Mouse (Mus musculus) lung, postnatal 0 days (tissue): ENCODE measurements around the gene Acnat1.

ENCODE experiments used
- CTCF ChIP-seq: IDR thresholded peaks from 2 replicates; pipeline ENCODE4 v1.5.1; 2016; ENCODE audit warnings: antibody characterized with exemption, mild to moderate bottlenecking
- EP300 ChIP-seq: IDR thresholded peaks from 2 replicates; pipeline ENCODE4 v1.6.1; 2016; ENCODE audit warnings: antibody characterized with exemption, mild to moderate bottlenecking, control low read depth

DNA sequence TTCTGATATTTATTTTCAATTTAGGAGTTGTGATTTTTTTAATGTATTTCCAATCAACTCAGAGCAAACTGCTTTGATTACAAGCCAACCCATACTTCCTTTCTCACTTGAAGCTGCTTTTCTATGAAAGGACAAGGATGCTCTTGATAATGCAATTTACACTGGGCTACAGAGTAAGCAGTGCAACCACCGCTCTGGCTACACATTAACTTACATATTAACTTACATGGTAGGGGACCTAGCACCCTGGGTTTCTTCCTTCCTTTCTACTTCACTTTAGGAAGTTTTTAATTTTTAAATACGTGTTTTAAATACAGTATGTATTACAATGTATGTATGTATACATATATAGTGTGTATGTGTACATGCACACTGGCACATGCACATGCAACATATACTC, 35.5 kb upstream of the Acnat1 start:
- TF ChIP-seq CTCF (no peak), EP300 (no peak)
